Mouse (Mus musculus) kidney, adult 2 months (tissue): ENCODE results near the gene Grin3b. TPM values are rescaled to one million over a fixed set of nuclear protein-coding genes. Genes with fewer than 3 reads are reported as not detected.

Experiments used
- DNase-seq: peaks from one replicate; pipeline ENCODE4 v3.0.0; 2021
- H3K27ac ChIP-seq: fragments of 200-500 bp; 2 replicates; pipeline ENCODE4 v1.5.1; 2012; ENCODE audit warnings: low read depth, low read length, control low read depth, inconsistent platforms; ENCODE audit not compliant: insufficient read depth
- H3K27me3 ChIP-seq: fragments of 200-500 bp; replicated peaks from 2 replicates; pipeline ENCODE4 v1.6.1; 2012; ENCODE audit warnings: mild to moderate bottlenecking, moderate library complexity, low read length, inconsistent platforms; ENCODE audit not compliant: control insufficient read depth, insufficient read depth
- H3K36me3 ChIP-seq: fragments of 200-500 bp; 2 replicates; pipeline ENCODE4 v1.6.1; 2012; ENCODE audit warnings: mild to moderate bottlenecking, moderate library complexity, low read length, inconsistent platforms; ENCODE audit not compliant: control insufficient read depth, insufficient read depth
- H3K4me1 ChIP-seq: fragments of 200-500 bp; 2 replicates; pipeline ENCODE4 v1.6.1; 2011; ENCODE audit warnings: low read length; ENCODE audit not compliant: control insufficient read depth, insufficient read depth
- H3K4me3 ChIP-seq: fragments of 200-500 bp; 2 replicates; pipeline ENCODE4 v1.5.1; 2011; ENCODE audit warnings: mild to moderate bottlenecking, low read depth, low read length, control low read depth; ENCODE audit not compliant: insufficient read depth
- CTCF ChIP-seq: fragments of 200-500 bp; conservative IDR thresholded peaks from 2 replicates; pipeline ENCODE4 v1.5.1; 2011; ENCODE audit warnings: low read depth, mild to moderate bottlenecking, control low read depth, low read length, moderate library complexity, mixed read lengths; ENCODE audit not compliant: insufficient read depth, insufficient read length
- POLR2A ChIP-seq: fragments of 200-500 bp; IDR thresholded peaks from one replicate; pipeline ENCODE4 v1.6.1; 2011; ENCODE audit warnings: low read depth, low read length, control low read depth
- WGBS: fragments of 180-500 bp; shearing (Covaris S2); methylation state at CpG from one replicate; pipeline ENCODE4 v1.1.7; 2018; 5-methylcytosine and 5-hydroxymethylcytosine counted together
- polyA plus RNA-seq: library from polyadenylated mRNA; depleted of rRNA; stranded (reverse); fragments of >200 nt; gene quantifications from 2 replicates; pipeline ENCODE4 v1.2.3, GENCODE M21; 2012

Gene Grin3b
- polyA plus RNA-seq, 1 experiment: 1.6 TPM

- no peaks in the 10 kb centered on the region for H3K27me3 ChIP-seq
- H3K27ac ChIP-seq: no peak overlapping the region
- 11% methylated on average over 21 of the region's 21 CpGs for WGBS
- no peak overlapping the region for H3K4me3 ChIP-seq
- no peak for TF ChIP-seq POLR2A
- no peak for TF ChIP-seq CTCF
- peaks cover 22% of the 10 kb centered on the region for H3K4me1 ChIP-seq
- DNase-seq: no peak
- H3K36me3 ChIP-seq: no peaks in the 10 kb centered on the region
These were observed 625 bp downstream of the Grin3b start for GRCm38 (mm10) chr10:79971183-79971497.

GRCm38 (mm10) chr10:79972831-79973230 is 2.3 kb downstream of the Grin3b start:
- H3K4me3 ChIP-seq: no peak overlapping the region
- peaks cover 11% of the 10 kb centered on the region for H3K36me3 ChIP-seq
- DNase-seq: peak; percentile 74
- no peak for TF ChIP-seq CTCF
- TF ChIP-seq POLR2A: no peak
- WGBS: 30% methylated on average over 14 of the region's 14 CpGs
- no peaks in the 10 kb centered on the region for H3K27me3 ChIP-seq
- peaks cover 17% of the 10 kb centered on the region for H3K4me1 ChIP-seq
- H3K27ac ChIP-seq: no peak overlapping the region

- H3K36me3 ChIP-seq: peaks cover 13% of the 10 kb centered on the region
- peaks cover 7% of the 10 kb centered on the region; the same call in 1 of the 2 replicates for H3K4me1 ChIP-seq
- no peaks in the 10 kb centered on the region for H3K27me3 ChIP-seq
- TF ChIP-seq POLR2A (no peak), CTCF (no peak)
- WGBS: 87% methylated on average over 21 of the region's 21 CpGs
- no peak overlapping the region for H3K27ac ChIP-seq
- DNase-seq: no peak
- H3K4me3 ChIP-seq: no peak overlapping the region
These were observed 3.6 kb downstream of the Grin3b start for GRCm38 (mm10) chr10:79974087-79974486.

- 79% methylated on average over 8 of the region's 8 CpGs for WGBS
- Histone ChIP-seq H3K4me3 (no peak overlapping the region), H3K27me3 (no peaks in the 10 kb centered on the region), H3K27ac (no peak overlapping the region), H3K4me1 (peaks cover 1% of the 10 kb centered on the region; the same call in 1 of the 2 replicates), H3K36me3 (peaks cover 13% of the 10 kb centered on the region)
- TF ChIP-seq POLR2A: no peak
- DNase-seq: no peak
These were observed 4.2 kb downstream of the Grin3b start for GRCm38 (mm10) chr10:79974668-79975067.

- Histone ChIP-seq H3K4me3 (no peak overlapping the region), H3K4me1 (no peaks in the 10 kb centered on the region), H3K27ac (no peak overlapping the region), H3K36me3 (peaks cover 13% of the 10 kb centered on the region), H3K27me3 (no peaks in the 10 kb centered on the region)
- TF ChIP-seq POLR2A: no peak
- TF ChIP-seq CTCF: no peak
- no peak for DNase-seq
- WGBS: 91% methylated on average over 28 of the region's 28 CpGs
These were observed 5.7 kb downstream of the Grin3b start for GRCm38 (mm10) chr10:79976071-79976721.

- Histone ChIP-seq H3K36me3 (peaks cover 13% of the 10 kb centered on the region), H3K27ac (no peak overlapping the region), H3K4me1 (no peaks in the 10 kb centered on the region), H3K4me3 (no peak overlapping the region), H3K27me3 (no peaks in the 10 kb centered on the region)
- TF ChIP-seq POLR2A (no peak), CTCF (no peak)
- no peak for DNase-seq
- 85% methylated on average over 33 of the region's 36 CpGs for WGBS
These were observed 6.2 kb downstream of the Grin3b start for GRCm38 (mm10) chr10:79976722-79977107.

- H3K4me3 ChIP-seq: no peak overlapping the region
- H3K4me1 ChIP-seq: 0 out of 2 replicates have a peak, but pooled peaks cover under 1% of the 10 kb centered on the region
- TF ChIP-seq CTCF: no peak
- no peak for TF ChIP-seq POLR2A
- WGBS: 88% methylated on average over 28 of the region's 28 CpGs
- H3K27ac ChIP-seq: no peak overlapping the region
- no peak for DNase-seq
- no peaks in the 10 kb centered on the region for H3K27me3 ChIP-seq
- peaks cover 13% of the 10 kb centered on the region for H3K36me3 ChIP-seq
These were observed 6.8 kb downstream of the Grin3b start for GRCm38 (mm10) chr10:79977324-79977723.

GRCm38 (mm10) chr10:79978061-79978460 is 7.5 kb downstream of the Grin3b start:
- DNase-seq: no peak
- no peaks in the 10 kb centered on the region for H3K27me3 ChIP-seq
- TF ChIP-seq POLR2A (no peak), CTCF (no peak)
- 0 out of 2 replicates have a peak, but pooled peaks cover 8% of the 10 kb centered on the region for H3K4me1 ChIP-seq
- no peak overlapping the region for H3K27ac ChIP-seq
- WGBS: 95% methylated on average over 21 of the region's 21 CpGs
- H3K36me3 ChIP-seq: peaks cover 13% of the 10 kb centered on the region
- no peak overlapping the region for H3K4me3 ChIP-seq
